Mouse (Mus musculus): ENCODE measurements around the gene Zrsr1. TPM values are rescaled to one million over a fixed set of nuclear protein-coding genes. Genes with fewer than 3 reads are reported as not detected.
A peak's percentile ranks its signal among the peaks of the same experiment; 100 is the strongest.

Zrsr1 gene
- polyA plus RNA-seq, 1 experiment from 2014 or later, result 4.5 TPM

GRCm38 (mm10) chr11:22998308-22998707 is 26.5 kb downstream of the Zrsr1 start:
- ATAC-seq (no peak), DNase-seq (ENCODE audit: low spot score) (no peak)
- no peaks in the 10 kb centered on the region for H3K4me1 ChIP-seq (ENCODE audit: insufficient read depth, low read depth, low read length)
- no peak overlapping the region for H3K4me3 ChIP-seq (ENCODE audit: low read depth, low read length)
- no peaks in the 10 kb centered on the region for H3K9me3 ChIP-seq (ENCODE audit: low read length)
- H3K9ac ChIP-seq (replicated peaks; ENCODE audit: low read depth), result no peak overlapping the region
- TF ChIP-seq EP300 (IDR thresholded peaks at IDR 0.05) (no peak), CTCF (IDR thresholded peaks at IDR 0.05) (no peak)
- no peaks in the 10 kb centered on the region for H3K27me3 ChIP-seq (replicated peaks; ENCODE audit: insufficient read depth, low read length)
- peaks cover 54% of the 10 kb centered on the region for H3K36me3 ChIP-seq (ENCODE audit: insufficient read depth, low read length)
- no peak overlapping the region for H3K4me2 ChIP-seq (replicated peaks; ENCODE audit: low read depth, low read length)
- 76% methylated on average over 1 of the region's 1 CpGs for WGBS
- no peak overlapping the region for H3K27ac ChIP-seq (ENCODE audit: low read length)

DNA sequence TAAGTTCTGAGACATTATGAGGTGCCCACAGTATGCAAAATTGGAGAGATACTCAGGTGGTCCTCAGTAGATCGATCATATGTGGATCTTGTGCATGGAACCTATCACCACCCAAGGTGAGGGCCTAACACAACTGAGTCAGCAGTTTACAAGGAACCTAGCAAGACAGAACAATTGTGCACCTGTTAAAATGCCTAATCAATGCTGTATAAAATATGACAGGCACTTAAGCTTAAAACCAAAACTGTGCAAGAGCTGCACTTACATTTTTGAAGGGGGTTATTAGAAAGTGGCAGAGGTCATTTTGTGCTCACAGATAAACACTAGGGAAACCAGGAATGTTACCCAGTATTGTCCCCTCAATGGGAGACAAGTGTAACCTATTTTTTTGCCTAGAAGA is 33.5 kb downstream of the Zrsr1 start:
- H3K9me3 ChIP-seq (ENCODE audit: low read length), result no peaks in the 10 kb centered on the region
- H3K4me1 ChIP-seq (ENCODE audit: insufficient read depth, low read depth, low read length), result no peaks in the 10 kb centered on the region
- 91% methylated on average over 1 of the region's 1 CpGs for WGBS
- peaks cover 29% of the 10 kb centered on the region for H3K36me3 ChIP-seq (ENCODE audit: insufficient read depth, low read length)
- DNase-seq (ENCODE audit: low spot score) (no peak), ATAC-seq (no peak)
- no peak overlapping the region for H3K9ac ChIP-seq (replicated peaks; ENCODE audit: low read depth)
- H3K4me3 ChIP-seq (ENCODE audit: low read depth, low read length), result no peak overlapping the region
- no peak overlapping the region for H3K27ac ChIP-seq (ENCODE audit: low read length)
- no peak overlapping the region for H3K4me2 ChIP-seq (replicated peaks; ENCODE audit: low read depth, low read length)
- TF ChIP-seq CTCF (IDR thresholded peaks at IDR 0.05) (no peak), EP300 (IDR thresholded peaks at IDR 0.05) (no peak)
- no peaks in the 10 kb centered on the region for H3K27me3 ChIP-seq (replicated peaks; ENCODE audit: insufficient read depth, low read length)

- no peaks in the 10 kb centered on the region for H3K9me3 ChIP-seq (ENCODE audit: low read length)
- peaks cover 16% of the 10 kb centered on the region for H3K36me3 ChIP-seq (ENCODE audit: insufficient read depth, low read length)
- DNase-seq (ENCODE audit: low spot score) (no peak), ATAC-seq (peak; percentile 3; the same call in 1 of the 2 replicates)
- peak overlapping the region; percentile 87 for H3K4me2 ChIP-seq (replicated peaks; ENCODE audit: low read depth, low read length)
- peak overlapping the region; percentile 60 for H3K4me3 ChIP-seq (ENCODE audit: low read depth, low read length)
- no peak for TF ChIP-seq EP300 (IDR thresholded peaks at IDR 0.05)
- no peak for TF ChIP-seq CTCF (IDR thresholded peaks at IDR 0.05)
- 6% methylated on average over 6 of the region's 6 CpGs for WGBS
- no peaks in the 10 kb centered on the region for H3K4me1 ChIP-seq (ENCODE audit: insufficient read depth, low read depth, low read length)
- H3K27ac ChIP-seq (ENCODE audit: low read length), result no peak overlapping the region
- H3K27me3 ChIP-seq (replicated peaks; ENCODE audit: insufficient read depth, low read length), result no peaks in the 10 kb centered on the region
- H3K9ac ChIP-seq (replicated peaks; ENCODE audit: low read depth), result no peak overlapping the region
Observed at GRCm38 (mm10) chr11:23007166-23007480, 35.3 kb downstream of the Zrsr1 start.

DNA sequence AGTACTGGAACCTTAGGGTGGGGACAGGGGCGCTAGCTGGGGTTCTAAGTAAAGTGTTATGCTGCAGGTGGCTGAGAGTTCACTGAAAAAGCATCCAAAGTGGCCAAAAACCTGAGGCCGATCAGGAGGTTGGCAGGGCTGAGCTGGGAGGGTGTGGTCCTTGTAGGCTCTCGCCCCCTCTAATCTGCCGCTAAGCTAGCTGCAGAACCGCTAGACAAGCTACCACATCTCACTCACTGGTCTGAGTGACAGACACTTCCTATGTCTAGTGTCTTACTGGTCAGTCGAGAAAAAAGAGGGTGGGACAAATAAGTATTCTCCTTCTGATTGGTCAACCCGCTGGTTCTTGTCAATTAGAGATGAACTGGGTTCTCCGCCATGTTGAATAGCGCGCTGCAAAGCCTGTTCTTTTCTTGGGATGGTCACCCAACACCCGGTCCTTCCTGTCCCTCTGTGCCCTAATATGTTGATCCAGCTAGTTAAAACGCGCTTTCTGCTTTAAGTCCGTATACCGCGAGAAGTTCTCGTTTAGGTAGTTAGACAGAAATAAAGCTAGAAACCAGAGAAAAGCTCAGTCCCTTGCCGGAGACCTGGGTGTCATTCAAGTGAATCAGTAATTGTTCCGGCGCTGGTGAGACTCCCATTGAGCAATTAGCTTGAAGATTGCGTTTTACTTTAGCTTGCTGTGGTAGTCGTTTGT is 35.8 kb downstream of the Zrsr1 start, which contains the start of gene Fam161a:
Gene Fam161a (plus strand): TSS at position 51 of the 700 bp plus-strand sequence.
- under 1% methylated on average over 22 of the region's 22 CpGs for WGBS
- TF ChIP-seq EP300 (IDR thresholded peaks at IDR 0.05) (no peak), CTCF (IDR thresholded peaks at IDR 0.05) (no peak)
- peak; percentile 98 for DNase-seq (ENCODE audit: low spot score)

DNA sequence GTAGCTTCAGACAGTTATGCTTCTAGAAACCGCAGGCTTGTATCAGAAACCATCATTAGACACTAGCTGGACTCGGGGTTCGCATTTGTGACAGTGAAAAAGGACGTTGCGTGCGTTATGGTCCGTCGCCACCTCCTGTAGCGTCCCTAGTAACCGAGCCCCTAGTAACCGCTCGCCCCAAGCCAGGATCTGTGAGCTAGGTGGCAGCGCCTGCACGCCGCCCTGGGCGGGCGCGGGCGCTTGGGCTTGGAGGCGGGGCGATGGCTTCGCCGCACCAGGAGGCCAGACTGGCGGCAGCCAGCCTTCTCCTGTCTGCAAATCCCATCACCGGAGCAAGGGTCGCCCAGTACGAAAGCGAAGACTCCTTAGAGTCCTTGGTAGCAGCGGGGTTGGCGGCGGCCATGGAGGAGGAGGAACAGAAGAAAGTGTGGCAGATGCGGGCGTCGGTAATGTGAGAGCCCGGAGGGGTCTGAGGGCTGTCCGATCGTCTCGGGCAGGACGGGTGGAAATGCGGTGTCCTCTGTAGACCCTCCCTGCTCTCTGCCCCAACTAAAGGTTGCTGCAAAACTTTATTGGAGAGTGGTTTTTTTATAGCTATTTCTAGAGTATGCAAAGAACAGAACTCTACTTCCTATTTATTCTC is 36.5 kb downstream of the Zrsr1 start:
- WGBS, result under 1% methylated on average over 40 of the region's 40 CpGs
- Histone ChIP-seq H3K36me3 (ENCODE audit: insufficient read depth, low read length) (peaks cover 10% of the 10 kb centered on the region), H3K4me3 (ENCODE audit: low read depth, low read length) (peak overlapping the region; percentile 60), H3K27ac (ENCODE audit: low read length) (peak overlapping the region; percentile 77), H3K4me2 (replicated peaks; ENCODE audit: low read depth, low read length) (peak overlapping the region; percentile 87), H3K4me1 (ENCODE audit: insufficient read depth, low read depth, low read length) (no peaks in the 10 kb centered on the region), H3K9ac (replicated peaks; ENCODE audit: low read depth) (peak overlapping the region; percentile 62), H3K27me3 (replicated peaks; ENCODE audit: insufficient read depth, low read length) (no peaks in the 10 kb centered on the region), H3K9me3 (ENCODE audit: low read length) (no peaks in the 10 kb centered on the region)
- ATAC-seq (peak; percentile 94), DNase-seq (ENCODE audit: low spot score) (peak; percentile 87)
- TF ChIP-seq EP300 (IDR thresholded peaks at IDR 0.05) (no peak), CTCF (IDR thresholded peaks at IDR 0.05) (peak; percentile 46)

More for the DNA sequence above, 35.8 kb downstream of the Zrsr1 start, which contains the start of gene Fam161a:
- Histone ChIP-seq H3K4me2 (replicated peaks; ENCODE audit: low read depth, low read length) (peak within 1 kb of the TSS; percentile 87), H3K9me3 (ENCODE audit: low read length) (no peaks in the 10 kb centered on the region), H3K4me3 (ENCODE audit: low read depth, low read length) (peak within 1 kb of the TSS; percentile 60), H3K4me1 (ENCODE audit: insufficient read depth, low read depth, low read length) (no peaks in the 10 kb centered on the region), H3K27me3 (replicated peaks; ENCODE audit: insufficient read depth, low read length) (no peaks in the 10 kb centered on the region), H3K27ac (ENCODE audit: low read length) (peak within 1 kb of the TSS; percentile 77), H3K9ac (replicated peaks; ENCODE audit: low read depth) (peak within 1 kb of the TSS; percentile 62), H3K36me3 (ENCODE audit: insufficient read depth, low read length) (peaks cover 11% of the 10 kb centered on the region)
- ATAC-seq, result peak; percentile 97

DNA sequence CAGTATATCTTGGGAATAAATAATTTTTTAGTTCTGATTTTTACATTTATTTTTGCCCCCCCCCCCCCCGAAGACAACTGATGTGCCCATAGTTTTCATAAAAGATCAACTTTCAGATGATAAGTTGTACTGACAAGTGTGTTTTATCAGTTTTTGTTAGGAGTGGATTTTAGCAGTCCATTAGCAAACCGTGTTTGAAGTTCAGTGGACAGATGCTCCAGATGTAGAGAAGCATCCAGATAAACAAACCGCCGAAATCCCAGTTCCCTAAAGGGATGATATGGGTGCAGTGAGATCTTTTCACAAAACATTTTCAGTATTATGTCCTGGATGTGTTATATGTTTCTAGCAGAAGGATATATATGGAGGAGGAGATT is 37.0 kb downstream of the Zrsr1 start:
- Histone ChIP-seq H3K4me3 (ENCODE audit: low read depth, low read length) (peak overlapping the region; percentile 60), H3K27me3 (replicated peaks; ENCODE audit: insufficient read depth, low read length) (no peaks in the 10 kb centered on the region), H3K4me1 (ENCODE audit: insufficient read depth, low read depth, low read length) (no peaks in the 10 kb centered on the region), H3K27ac (ENCODE audit: low read length) (no peak overlapping the region), H3K9me3 (ENCODE audit: low read length) (no peaks in the 10 kb centered on the region), H3K36me3 (ENCODE audit: insufficient read depth, low read length) (peaks cover 5% of the 10 kb centered on the region; the same call in 1 of the 2 replicates), H3K9ac (replicated peaks; ENCODE audit: low read depth) (no peak overlapping the region; the same call in 1 of the 2 replicates), H3K4me2 (replicated peaks; ENCODE audit: low read depth, low read length) (peak overlapping the region; percentile 87)
- TF ChIP-seq EP300 (IDR thresholded peaks at IDR 0.05) (no peak), CTCF (IDR thresholded peaks at IDR 0.05) (no peak)
- ATAC-seq (no peak), DNase-seq (ENCODE audit: low spot score) (no peak)
- 17% methylated on average over 4 of the region's 4 CpGs for WGBS

All from lung, postnatal 0 days (tissue).